Mouse (Mus musculus) lung, embryonic 15.5 days (tissue): ENCODE measurements at regions not wholly inside any gene's neighbourhood (a gene's known extent, or its start where the extent isn't known, plus 50 kb on each side); places are given as distances from the start of the nearest gene placed in this dataset.

Experiments
- ATAC-seq: fragments of 200-750 bp; cut with Nextera tagmentation; 2 replicates; pipeline ENCODE4 v1.8.0; 2017; ENCODE audit warnings: moderate number of reproducible peaks, borderline replicate concordance; ENCODE audit not compliant: low FRiP score, low TSS enrichment; ENCODE audit errors: extremely low read depth
- H3K27ac ChIP-seq: fragments of 300-500 bp; sonication (generic); 2 replicates; pipeline ENCODE4 v1.5.1; 2015; ENCODE audit warnings: moderate library complexity, mild to moderate bottlenecking, inconsistent platforms
- H3K27me3 ChIP-seq: fragments of 300-500 bp; sonication (generic); 2 replicates; pipeline ENCODE4 v1.6.1; 2015; ENCODE audit warnings: inconsistent platforms
- H3K36me3 ChIP-seq: fragments of 300-500 bp; sonication (generic); 2 replicates; pipeline ENCODE4 v1.6.1; 2015; ENCODE audit warnings: inconsistent platforms
- H3K4me1 ChIP-seq: fragments of 300-500 bp; sonication (generic); 2 replicates; pipeline ENCODE4 v1.6.1; 2015; ENCODE audit warnings: inconsistent platforms
- H3K4me2 ChIP-seq: fragments of 300-500 bp; sonication (generic); 2 replicates; pipeline ENCODE4 v1.6.1; 2015; ENCODE audit warnings: inconsistent platforms, mild to moderate bottlenecking, moderate library complexity
- H3K4me3 ChIP-seq: fragments of 300-500 bp; sonication (generic); 2 replicates; pipeline ENCODE4 v1.5.1; 2015; ENCODE audit warnings: mild to moderate bottlenecking, inconsistent platforms
- H3K9ac ChIP-seq: fragments of 300-500 bp; sonication (generic); 2 replicates; pipeline ENCODE4 v1.6.1; 2015; ENCODE audit warnings: inconsistent platforms
- H3K9me3 ChIP-seq: fragments of 300-500 bp; sonication (generic); 2 replicates; pipeline ENCODE4 v1.6.1; 2016; ENCODE audit warnings: inconsistent platforms
- WGBS: fragments of 180-500 bp; shearing (Covaris S2); methylation state at CpG from one replicate; pipeline ENCODE4 v1.1.7; 2015; 5-methylcytosine and 5-hydroxymethylcytosine counted together

DNA sequence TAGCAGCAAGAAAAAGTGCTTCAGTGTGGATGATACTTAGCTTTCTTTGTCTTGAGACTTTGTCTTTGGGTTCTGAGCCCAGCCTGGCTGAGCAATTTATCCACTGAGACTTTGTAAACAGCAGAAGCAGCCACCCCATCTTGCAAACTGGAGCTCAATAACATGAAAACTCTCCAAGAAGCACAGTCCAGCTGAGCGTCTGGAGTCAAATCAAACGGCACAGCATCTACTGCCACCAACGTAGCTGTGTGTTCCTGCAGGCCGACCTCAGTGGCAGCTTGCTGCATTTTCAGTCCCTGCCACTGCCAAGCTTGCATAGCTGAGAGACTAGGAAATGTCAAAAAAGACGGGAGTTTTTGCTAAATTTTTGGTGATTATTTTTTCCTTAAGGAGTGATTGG is 68.8 kb upstream of the Galnt17 start:
- Histone ChIP-seq H3K9ac (no peak overlapping the region), H3K4me1 (no peaks in the 10 kb centered on the region), H3K36me3 (no peaks in the 10 kb centered on the region), H3K4me2 (no peak overlapping the region), H3K4me3 (no peak overlapping the region), H3K27ac (no peak overlapping the region), H3K9me3 (no peaks in the 10 kb centered on the region), H3K27me3 (no peaks in the 10 kb centered on the region)
- ATAC-seq: no peak
- WGBS: 36% methylated on average over 5 of the region's 5 CpGs

DNA sequence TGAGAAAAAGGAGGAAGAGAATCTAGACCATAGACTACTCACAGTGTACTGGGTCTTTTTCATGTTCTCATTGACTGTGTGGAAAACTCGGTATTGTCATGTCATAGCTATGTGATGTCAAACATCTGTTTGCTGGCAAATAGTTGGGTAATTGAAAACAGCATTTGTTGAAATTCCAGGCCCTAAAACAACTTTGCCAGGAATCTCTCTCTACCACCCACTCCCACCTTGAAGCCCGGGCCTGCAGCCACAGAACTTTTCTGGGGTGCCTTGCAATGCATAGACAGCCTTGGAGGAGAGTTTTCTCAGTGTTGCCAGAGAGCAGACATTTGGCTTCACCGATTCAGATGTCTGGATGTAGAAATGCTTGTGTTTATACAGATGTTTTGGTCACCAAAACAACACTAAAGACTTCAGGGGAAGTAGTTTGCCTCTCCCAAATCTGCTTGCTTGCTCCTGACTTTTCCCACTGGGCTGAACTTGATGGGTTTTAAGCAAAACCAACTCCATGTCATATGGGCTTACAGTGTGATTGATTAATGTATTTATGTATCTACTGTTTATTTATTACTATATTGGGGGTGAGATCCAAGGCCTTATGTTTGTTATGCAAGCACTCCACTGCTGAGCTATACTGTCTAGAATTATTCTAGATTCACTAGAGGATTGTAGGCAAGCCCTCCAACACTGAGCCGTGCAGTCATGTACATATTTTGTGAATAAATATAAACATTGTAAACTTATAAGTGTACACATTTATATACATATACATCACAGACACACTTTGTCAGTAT is 63.2 kb upstream of the Galnt17 start:
- Histone ChIP-seq H3K9ac (no peak overlapping the region), H3K27ac (peak overlapping the region; percentile 53; the same call in 1 of the 2 replicates)
- 45% methylated on average over 4 of the region's 4 CpGs for WGBS

DNA sequence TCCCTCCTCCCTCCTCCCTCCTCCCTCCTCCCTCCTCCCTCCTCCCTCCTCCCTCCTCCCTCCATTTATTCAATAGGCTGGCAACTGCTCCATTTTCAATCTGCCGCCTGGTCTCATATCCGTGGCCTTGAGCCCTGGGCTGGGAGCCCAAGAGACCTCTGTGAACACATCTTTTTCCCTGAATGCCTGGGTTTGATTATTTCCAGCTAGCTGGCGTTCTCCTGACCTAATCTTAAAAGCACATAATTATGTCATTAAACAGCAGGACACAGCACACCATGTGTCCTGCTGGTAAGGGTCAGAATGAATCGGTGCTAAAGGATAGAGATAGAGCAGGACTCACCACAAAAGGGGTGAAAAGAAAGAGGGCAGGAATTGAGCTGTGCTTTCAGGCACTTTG is 59.2 kb upstream of the Galnt17 start:
- H3K27me3 ChIP-seq: no peaks in the 10 kb centered on the region
- H3K27ac ChIP-seq: no peak overlapping the region
- H3K36me3 ChIP-seq: no peaks in the 10 kb centered on the region
- H3K4me1 ChIP-seq: no peaks in the 10 kb centered on the region
- ATAC-seq: no peak
- H3K9ac ChIP-seq: no peak overlapping the region
- no peak overlapping the region for H3K4me3 ChIP-seq
- H3K9me3 ChIP-seq: no peaks in the 10 kb centered on the region
- no peak overlapping the region for H3K4me2 ChIP-seq
- WGBS: 46% methylated on average over 4 of the region's 4 CpGs

More for the DNA sequence above, 63.2 kb upstream of the Galnt17 start:
- Histone ChIP-seq H3K36me3 (no peaks in the 10 kb centered on the region), H3K4me1 (no peaks in the 10 kb centered on the region), H3K27me3 (no peaks in the 10 kb centered on the region), H3K4me3 (no peak overlapping the region), H3K4me2 (no peak overlapping the region), H3K9me3 (no peaks in the 10 kb centered on the region)
- ATAC-seq: no peak

GRCm38 (mm10) chr5:131359831-131360230 is 51.5 kb upstream of the Galnt17 start:
- Histone ChIP-seq H3K9ac (no peak overlapping the region), H3K27me3 (no peaks in the 10 kb centered on the region), H3K36me3 (no peaks in the 10 kb centered on the region), H3K27ac (no peak overlapping the region), H3K4me2 (no peak overlapping the region), H3K4me3 (no peak overlapping the region), H3K9me3 (no peaks in the 10 kb centered on the region), H3K4me1 (no peaks in the 10 kb centered on the region)
- 79% methylated on average over 3 of the region's 3 CpGs for WGBS
- ATAC-seq: no peak
